Mouse (Mus musculus) limb, embryonic 12.5 days (tissue): Measurements from ENCODE around the gene Grap. TPM values are rescaled to one million over a fixed set of nuclear protein-coding genes. Genes with fewer than 3 reads are reported as not detected.
"Not testable (repeated sequence)": the region's sequence is repeated elsewhere in the genome, so short reads cannot be mapped to it uniquely, and the experiment has no call there.

Experiments used
- ATAC-seq: fragments of 200-750 bp; cut with Nextera tagmentation; 2 replicates; pipeline ENCODE4 v1.8.0; 2017; ENCODE audit warnings: low read depth, moderate TSS enrichment; ENCODE audit not compliant: insufficient number of reproducible peaks, insufficient read depth, low FRiP score, low TSS enrichment
- H3K27ac ChIP-seq: fragments of 300-500 bp; sonication (generic); 2 replicates; pipeline ENCODE4 v1.5.1; 2016; ENCODE audit warnings: mild to moderate bottlenecking, moderate library complexity
- H3K27me3 ChIP-seq: fragments of 300-500 bp; sonication (generic); 2 replicates; pipeline ENCODE4 v1.6.1; 2016; ENCODE audit warnings: mild to moderate bottlenecking, moderate library complexity
- H3K36me3 ChIP-seq: fragments of 300-500 bp; sonication (generic); 2 replicates; pipeline ENCODE4 v1.6.1; 2016; ENCODE audit warnings: mild to moderate bottlenecking, moderate library complexity
- H3K4me1 ChIP-seq: fragments of 300-500 bp; sonication (generic); replicated peaks from 2 replicates; pipeline ENCODE4 v1.6.1; 2016
- H3K4me2 ChIP-seq: fragments of 300-500 bp; sonication (generic); 2 replicates; pipeline ENCODE4 v1.6.1; 2016; ENCODE audit warnings: mild to moderate bottlenecking, moderate library complexity
- H3K4me3 ChIP-seq: fragments of 300-500 bp; sonication (generic); replicated peaks from 2 replicates; pipeline ENCODE4 v1.5.1; 2016; ENCODE audit warnings: mild to moderate bottlenecking
- H3K9ac ChIP-seq: fragments of 300-500 bp; sonication (generic); replicated peaks from 2 replicates; pipeline ENCODE4 v1.6.1; 2016; ENCODE audit warnings: mild to moderate bottlenecking, moderate library complexity
- H3K9me3 ChIP-seq: fragments of 300-500 bp; sonication (generic); 2 replicates; pipeline ENCODE4 v1.6.1; 2016; ENCODE audit warnings: mild to moderate bottlenecking, moderate library complexity
- WGBS: fragments of 180-500 bp; shearing (Covaris S2); methylation state at CpG from one replicate; pipeline ENCODE4 v1.1.7; 2016; 5-methylcytosine and 5-hydroxymethylcytosine counted together
- polyA plus RNA-seq: library from polyadenylated mRNA; unstranded; fragments of >200 nt; fragmentation: Nextera tagmentation; extraction: Ambion mirVana; gene quantifications from 2 replicates; pipeline ENCODE4 v1.2.1, GENCODE M21; 2016

Gene Grap
- polyA plus RNA-seq, 1 experiment from 2014 or later = 5.4 TPM

DNA sequence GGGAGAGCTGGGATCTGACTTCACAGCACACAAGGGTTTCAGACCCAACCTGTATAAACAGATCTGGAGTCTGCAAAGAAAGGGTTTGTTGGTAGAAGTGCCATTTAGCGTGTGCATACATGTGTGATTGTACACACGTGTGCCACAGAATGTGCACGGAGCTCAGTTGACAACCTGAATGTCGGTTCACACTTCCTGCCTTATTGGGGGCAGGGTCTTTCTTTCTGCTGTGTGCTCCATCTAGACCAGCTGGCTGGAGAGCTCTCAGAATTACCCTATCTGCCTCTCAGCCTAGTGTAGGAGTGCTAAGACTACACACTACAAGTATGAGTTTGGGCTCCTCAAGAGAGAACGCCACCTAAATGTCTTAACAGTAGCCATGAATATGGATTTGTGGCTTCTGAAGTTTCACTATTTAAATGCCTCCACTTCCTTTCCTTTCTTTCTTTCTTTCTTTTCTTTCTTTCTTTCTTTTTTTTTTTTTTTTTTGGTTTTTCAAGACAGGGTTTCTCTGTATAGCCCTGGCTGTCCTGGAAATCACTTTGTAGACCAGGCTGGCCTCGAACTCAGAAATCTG, 13.4 kb upstream of the Grap start:
- H3K4me2 ChIP-seq = no peak overlapping the region
- no peak overlapping the region for H3K27ac ChIP-seq
- H3K27me3 ChIP-seq = no peaks in the 10 kb centered on the region
- no peak for ATAC-seq
- no peak overlapping the region for H3K9ac ChIP-seq
- no peaks in the 10 kb centered on the region for H3K4me1 ChIP-seq
- no peaks in the 10 kb centered on the region for H3K9me3 ChIP-seq
- WGBS = 91% methylated on average over 6 of the region's 6 CpGs
- no peak overlapping the region for H3K4me3 ChIP-seq
- H3K36me3 ChIP-seq = no peaks in the 10 kb centered on the region

GRCm38 (mm10) chr11:61640585-61640984, 12.5 kb upstream of the Grap start:
- H3K9me3 ChIP-seq, H3K27ac ChIP-seq, H3K4me3 ChIP-seq, H3K27me3 ChIP-seq, H3K9ac ChIP-seq, H3K4me2 ChIP-seq, H3K36me3 ChIP-seq, H3K4me1 ChIP-seq, ATAC-seq: not testable (repeated sequence)
- WGBS = 57% methylated on average over 9 of the region's 9 CpGs

DNA sequence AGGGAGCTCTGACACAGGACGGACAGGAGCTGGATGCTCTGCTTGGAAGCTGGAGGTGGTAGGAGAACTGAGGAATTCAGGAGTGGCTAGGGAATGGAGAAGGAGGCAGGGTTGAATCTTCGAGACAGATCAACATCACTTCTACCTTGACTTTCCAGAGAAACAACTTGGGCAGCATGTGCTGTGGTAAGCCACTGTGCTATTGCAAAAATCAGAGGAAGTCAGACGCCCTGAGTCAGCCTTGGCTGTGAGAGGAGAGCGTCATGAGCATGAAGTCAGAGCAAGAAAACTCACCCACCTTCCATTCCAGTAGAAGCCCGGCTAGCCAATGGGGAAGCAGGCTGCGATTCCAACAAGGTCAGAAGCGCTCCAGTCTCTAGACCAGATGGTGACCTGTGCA, 11.0 kb upstream of the Grap start:
- Histone ChIP-seq H3K4me2 (no peak overlapping the region), H3K27ac (no peak overlapping the region), H3K27me3 (no peaks in the 10 kb centered on the region), H3K4me1 (no peaks in the 10 kb centered on the region), H3K4me3 (no peak overlapping the region), H3K9ac (no peak overlapping the region), H3K36me3 (no peaks in the 10 kb centered on the region), H3K9me3 (no peaks in the 10 kb centered on the region)
- 83% methylated on average over 7 of the region's 7 CpGs for WGBS
- no peak for ATAC-seq

DNA sequence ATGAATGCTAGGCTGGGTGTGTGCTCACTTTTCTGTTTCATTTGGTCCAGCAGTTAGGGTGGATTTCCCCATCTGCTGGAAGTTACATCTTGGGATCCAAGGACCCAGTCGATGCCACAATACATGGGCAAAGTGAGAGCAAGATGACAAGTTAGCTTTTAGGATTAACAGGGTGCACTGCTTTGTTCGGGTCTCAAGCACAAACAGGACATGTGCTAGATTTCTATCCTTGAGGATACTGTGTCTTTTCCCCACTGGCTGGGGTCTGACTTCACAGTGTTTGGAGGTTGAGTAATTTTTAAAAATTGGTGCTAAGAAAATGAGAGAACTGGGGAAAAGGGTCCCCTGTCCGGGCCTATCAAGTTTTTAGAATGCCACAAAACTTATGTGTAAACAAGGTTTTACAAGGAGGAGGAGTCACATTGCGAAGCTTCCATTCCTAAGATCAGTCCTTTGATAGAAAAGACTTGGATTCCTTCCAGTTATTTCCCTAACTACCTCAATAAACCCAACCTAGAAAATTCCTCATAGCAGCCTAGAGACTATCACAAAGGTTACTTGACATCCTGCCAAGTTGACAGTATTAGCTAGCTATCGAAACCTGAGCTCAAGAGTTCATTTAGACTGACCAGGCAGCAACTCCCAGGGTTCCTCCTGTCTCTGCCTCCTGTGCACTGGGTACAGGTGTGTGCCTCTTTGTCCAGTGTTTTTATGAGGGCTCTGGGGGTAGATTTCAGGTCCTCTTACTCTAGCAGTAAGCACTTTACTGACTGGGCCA, 9.7 kb upstream of the Grap start:
- no peak overlapping the region for H3K9ac ChIP-seq
- no peak overlapping the region for H3K27ac ChIP-seq
- 71% methylated on average over 5 of the region's 5 CpGs for WGBS
- no peak overlapping the region for H3K4me3 ChIP-seq
- H3K36me3 ChIP-seq = no peaks in the 10 kb centered on the region
- H3K4me1 ChIP-seq = no peaks in the 10 kb centered on the region
- no peak for ATAC-seq
- no peaks in the 10 kb centered on the region for H3K9me3 ChIP-seq
- H3K27me3 ChIP-seq = no peaks in the 10 kb centered on the region
- no peak overlapping the region for H3K4me2 ChIP-seq

DNA sequence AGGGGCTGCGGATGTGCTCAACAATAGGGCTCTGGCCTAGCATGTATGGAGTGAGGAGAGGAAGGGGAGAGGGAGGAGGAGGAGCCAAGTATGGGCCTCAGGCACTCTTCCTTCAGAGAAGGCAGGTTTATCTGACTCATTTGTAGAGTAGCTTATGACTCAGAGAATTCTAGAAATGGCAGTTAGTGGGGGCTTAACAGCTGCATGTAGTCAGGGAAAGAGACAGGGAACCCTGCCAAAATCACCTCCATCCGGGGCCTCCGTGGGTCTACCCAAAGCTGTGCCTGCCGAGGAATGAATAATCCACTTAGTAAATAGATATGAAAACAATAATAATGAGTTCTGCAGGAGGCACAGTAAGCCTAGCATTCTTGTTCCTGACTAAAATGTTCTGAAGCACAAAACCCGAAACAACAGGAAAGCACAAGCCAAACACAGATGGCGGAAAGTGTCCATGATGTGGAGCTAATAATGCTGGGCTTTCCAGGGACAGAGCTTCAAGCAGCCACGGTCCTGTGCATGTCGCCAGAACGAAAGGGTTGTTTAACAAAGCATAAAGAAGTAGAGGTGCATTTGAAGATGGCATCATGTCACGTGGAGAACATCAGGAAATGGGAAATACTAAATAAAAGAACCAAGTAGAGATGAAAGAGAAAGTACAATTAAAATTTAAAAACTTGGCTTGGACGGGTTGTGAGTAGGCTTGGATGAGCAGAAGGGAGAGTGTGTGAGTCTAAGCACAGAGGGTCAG, 8.3 kb upstream of the Grap start:
- Histone ChIP-seq H3K9ac (no peak overlapping the region), H3K27me3 (no peaks in the 10 kb centered on the region), H3K36me3 (no peaks in the 10 kb centered on the region), H3K4me2 (no peak overlapping the region), H3K9me3 (no peaks in the 10 kb centered on the region), H3K4me1 (no peaks in the 10 kb centered on the region), H3K27ac (no peak overlapping the region), H3K4me3 (no peak overlapping the region)
- WGBS = 70% methylated on average over 11 of the region's 11 CpGs
- no peak for ATAC-seq

- 61% methylated on average over 5 of the region's 5 CpGs for WGBS
- ATAC-seq = no peak
Measured at GRCm38 (mm10) chr11:61645357-61645857, 7.7 kb upstream of the Grap start.

GRCm38 (mm10) chr11:61646499-61647039, 6.5 kb upstream of the Grap start:
- Histone ChIP-seq H3K27me3 (no peaks in the 10 kb centered on the region), H3K4me1 (no peaks in the 10 kb centered on the region), H3K9me3 (no peaks in the 10 kb centered on the region), H3K9ac (no peak overlapping the region), H3K36me3 (no peaks in the 10 kb centered on the region), H3K4me2 (no peak overlapping the region), H3K27ac (no peak overlapping the region), H3K4me3 (no peak overlapping the region)
- 63% methylated on average over 2 of the region's 2 CpGs for WGBS
- no peak for ATAC-seq

More at GRCm38 (mm10) chr11:61645357-61645857, 7.7 kb upstream of the Grap start:
- Histone ChIP-seq H3K9me3 (no peaks in the 10 kb centered on the region), H3K4me2 (no peak overlapping the region), H3K4me1 (no peaks in the 10 kb centered on the region), H3K4me3 (no peak overlapping the region), H3K27ac (no peak overlapping the region), H3K36me3 (no peaks in the 10 kb centered on the region), H3K27me3 (no peaks in the 10 kb centered on the region), H3K9ac (no peak overlapping the region)

GRCm38 (mm10) chr11:61647110-61647910, 5.8 kb upstream of the Grap start:
- 79% methylated on average over 10 of the region's 10 CpGs for WGBS
- no peaks in the 10 kb centered on the region for H3K36me3 ChIP-seq

GRCm38 (mm10) chr11:61647956-61648748, 4.9 kb upstream of the Grap start:
- no peak for ATAC-seq
- Histone ChIP-seq H3K27ac (no peak overlapping the region), H3K4me2 (no peak overlapping the region), H3K4me1 (no peaks in the 10 kb centered on the region), H3K9ac (no peak overlapping the region), H3K36me3 (no peaks in the 10 kb centered on the region), H3K9me3 (no peaks in the 10 kb centered on the region), H3K4me3 (no peak overlapping the region), H3K27me3 (no peaks in the 10 kb centered on the region)
- WGBS = 81% methylated on average over 6 of the region's 6 CpGs

More at GRCm38 (mm10) chr11:61647110-61647910, 5.8 kb upstream of the Grap start:
- Histone ChIP-seq H3K27ac (no peak overlapping the region), H3K4me3 (no peak overlapping the region), H3K9me3 (no peaks in the 10 kb centered on the region), H3K4me1 (no peaks in the 10 kb centered on the region), H3K9ac (no peak overlapping the region), H3K4me2 (no peak overlapping the region), H3K27me3 (no peaks in the 10 kb centered on the region)
- no peak for ATAC-seq

GRCm38 (mm10) chr11:61648749-61649115, 4.3 kb upstream of the Grap start:
- Histone ChIP-seq H3K27ac (no peak overlapping the region), H3K4me3 (no peak overlapping the region), H3K9me3 (no peaks in the 10 kb centered on the region), H3K36me3 (no peaks in the 10 kb centered on the region), H3K4me2 (no peak overlapping the region), H3K27me3 (no peaks in the 10 kb centered on the region), H3K9ac (no peak overlapping the region), H3K4me1 (no peaks in the 10 kb centered on the region)
- 87% methylated on average over 7 of the region's 7 CpGs for WGBS
- ATAC-seq = no peak
